Mouse (Mus musculus): Measurements from ENCODE around the gene Ryr1. TPM values are rescaled to one million over a fixed set of nuclear protein-coding genes. Genes with fewer than 3 reads are reported as not detected.
A peak's percentile ranks its signal among the peaks of the same experiment; 100 is the strongest.

The Ryr1 gene
- 0.49 and 0.96 TPM in 2 replicates for polyA plus RNA-seq (2016; fragmentation: Nextera tagmentation; extraction: Ambion mirVana)

GRCm38 (mm10) chr7:29124970-29125369, at the start of gene Ryr1:
Gene Ryr1, minus strand, starts transcription at chr7:29125179.
- H3K4me3 ChIP-seq, result peak within 1 kb of the TSS; percentile 60
- peak within 1 kb of the TSS; percentile 70; the same call in 1 of the 2 replicates for H3K27ac ChIP-seq (replicated peaks)
- no peaks in the 10 kb centered on the region for H3K9me3 ChIP-seq (replicated peaks)
- H3K27me3 ChIP-seq (ENCODE audit: low read depth, poor library complexity, severe bottlenecking), result peaks cover 23% of the 10 kb centered on the region
- peak; percentile 71 for DNase-seq (ENCODE audit: low spot score)
- peaks cover 19% of the 10 kb centered on the region for H3K4me1 ChIP-seq
- H3K36me3 ChIP-seq, result no peaks in the 10 kb centered on the region
- 0% methylated on average over 16 of the region's 16 CpGs for WGBS

DNA sequence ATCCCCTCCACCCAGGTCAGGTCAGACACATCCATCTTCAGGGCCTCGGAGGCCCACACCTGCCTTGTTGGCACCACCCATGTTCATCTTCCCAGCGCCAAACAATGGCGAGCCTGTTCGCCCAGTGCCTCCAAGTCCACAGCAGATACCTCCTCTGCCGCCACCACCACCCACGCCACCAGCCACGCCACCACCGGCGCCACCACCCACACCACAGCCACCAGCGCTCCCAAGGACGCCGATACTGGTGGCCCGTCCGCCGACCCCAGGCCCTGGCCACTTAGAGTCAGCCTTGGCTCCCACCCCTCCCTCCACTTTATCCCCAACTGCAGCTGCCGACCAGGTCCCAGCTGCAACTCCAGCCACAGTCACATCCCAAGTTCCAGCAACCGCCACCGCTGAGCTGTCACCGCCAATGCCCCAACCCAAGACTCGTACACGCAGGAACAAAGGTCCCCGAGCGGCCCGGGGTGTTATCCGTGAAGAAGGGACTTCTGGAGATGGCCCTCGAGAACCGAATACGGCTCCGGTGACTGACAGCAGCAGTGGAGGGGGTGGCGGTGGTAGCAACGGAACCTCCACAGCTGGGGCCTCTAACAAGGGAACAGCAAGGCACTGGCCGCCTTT, 47.5 kb upstream of the Ryr1 start:
- H3K27ac ChIP-seq (replicated peaks), result peak overlapping the region; percentile 91
- H3K36me3 ChIP-seq, result peaks cover 47% of the 10 kb centered on the region
- H3K9me3 ChIP-seq (replicated peaks), result no peaks in the 10 kb centered on the region
- 22% methylated on average over 32 of the region's 32 CpGs for WGBS
- H3K4me1 ChIP-seq, result peaks cover 59% of the 10 kb centered on the region
- peak overlapping the region; percentile 82 for H3K4me3 ChIP-seq
- peaks cover 60% of the 10 kb centered on the region for H3K27me3 ChIP-seq (ENCODE audit: low read depth, poor library complexity, severe bottlenecking)
- DNase-seq (ENCODE audit: low spot score), result peak; percentile 38

- peak overlapping the region; percentile 82 for H3K4me3 ChIP-seq
- H3K36me3 ChIP-seq, result peaks cover 40% of the 10 kb centered on the region
- 5% methylated on average over 34 of the region's 34 CpGs for WGBS
- H3K27me3 ChIP-seq (ENCODE audit: low read depth, poor library complexity, severe bottlenecking), result peaks cover 67% of the 10 kb centered on the region
- DNase-seq (ENCODE audit: low spot score), result peak; percentile 41
- H3K27ac ChIP-seq (replicated peaks), result peak overlapping the region; percentile 91
- peaks cover 64% of the 10 kb centered on the region for H3K4me1 ChIP-seq
- H3K9me3 ChIP-seq (replicated peaks), result no peaks in the 10 kb centered on the region
Observed at GRCm38 (mm10) chr7:29171562-29172097, 46.7 kb upstream of the Ryr1 start.

- Histone ChIP-seq H3K4me3 (peak overlapping the region; percentile 82), H3K36me3 (peaks cover 40% of the 10 kb centered on the region), H3K4me1 (peaks cover 64% of the 10 kb centered on the region), H3K27ac (replicated peaks) (peak overlapping the region; percentile 91), H3K9me3 (replicated peaks) (no peaks in the 10 kb centered on the region), H3K27me3 (ENCODE audit: low read depth, poor library complexity, severe bottlenecking) (peaks cover 67% of the 10 kb centered on the region)
- DNase-seq (ENCODE audit: low spot score), result peak; percentile 61
- WGBS, result 1% methylated on average over 43 of the region's 43 CpGs
Observed at GRCm38 (mm10) chr7:29170755-29171561, 46.0 kb upstream of the Ryr1 start.

- peak; percentile 73 for DNase-seq (ENCODE audit: low spot score)
- peaks cover 62% of the 10 kb centered on the region for H3K27me3 ChIP-seq (ENCODE audit: low read depth, poor library complexity, severe bottlenecking)
- peak within 1 kb of the TSS; percentile 91 for H3K27ac ChIP-seq (replicated peaks)
- 1% methylated on average over 30 of the region's 30 CpGs for WGBS
- H3K36me3 ChIP-seq, result peaks cover 38% of the 10 kb centered on the region
- no peaks in the 10 kb centered on the region for H3K9me3 ChIP-seq (replicated peaks)
- H3K4me3 ChIP-seq, result peak within 1 kb of the TSS; percentile 82
- H3K4me1 ChIP-seq, result peaks cover 64% of the 10 kb centered on the region
Observed at GRCm38 (mm10) chr7:29170066-29170754, 45.2 kb upstream of the Ryr1 start, which contains the start of the genes Ggn and Spred3. Gene Ggn, plus strand, starts transcription at chr7:29170210. Gene Spred3, minus strand, starts transcription at chr7:29170411.

DNA sequence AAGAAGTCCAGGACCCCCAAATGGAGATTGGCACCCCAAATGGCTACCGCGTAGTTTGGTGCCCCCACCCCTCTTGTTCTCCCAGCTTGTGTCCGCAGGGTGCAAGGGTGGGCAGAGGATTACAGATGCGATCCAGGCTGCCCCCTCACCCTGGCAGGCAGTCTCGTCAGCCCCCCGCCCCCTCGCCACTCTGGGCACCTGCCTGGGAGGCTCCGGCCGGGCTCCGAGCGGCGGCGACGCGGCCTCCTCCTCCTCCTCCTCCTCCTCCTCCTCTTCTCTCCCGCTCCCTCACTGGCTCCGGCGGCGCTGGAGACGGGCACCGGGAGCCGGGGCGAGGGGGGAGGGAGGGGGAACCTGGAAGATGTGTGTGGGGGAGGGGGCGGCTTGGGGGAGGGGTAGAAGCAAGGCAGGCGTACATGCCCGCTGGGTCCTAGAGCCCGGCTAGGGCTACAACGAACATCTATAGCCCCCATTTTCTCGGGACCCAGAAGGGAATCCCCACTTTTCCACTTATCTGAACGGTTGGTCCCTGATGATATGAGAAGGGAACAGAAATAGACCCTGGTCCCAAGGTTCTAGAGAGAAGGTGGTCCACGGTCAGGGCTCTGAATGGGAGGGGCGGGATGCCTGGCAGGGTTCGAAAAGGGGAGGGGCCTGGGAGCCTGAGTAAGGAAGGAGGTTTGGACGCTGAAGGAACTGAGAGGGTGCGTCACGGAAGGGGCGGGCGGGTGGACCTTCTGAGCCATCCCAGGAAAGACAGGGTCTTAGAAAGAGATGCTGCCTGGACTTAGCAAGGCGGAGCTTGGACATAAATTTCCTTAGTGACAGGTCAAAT, 44.5 kb upstream of the Ryr1 start:
- Histone ChIP-seq H3K36me3 (peaks cover 38% of the 10 kb centered on the region), H3K27me3 (ENCODE audit: low read depth, poor library complexity, severe bottlenecking) (peaks cover 56% of the 10 kb centered on the region), H3K4me1 (peaks cover 64% of the 10 kb centered on the region), H3K4me3 (peak overlapping the region; percentile 82), H3K27ac (replicated peaks) (peak overlapping the region; percentile 91), H3K9me3 (replicated peaks) (no peaks in the 10 kb centered on the region)
- WGBS, result under 1% methylated on average over 29 of the region's 39 CpGs
- DNase-seq (ENCODE audit: low spot score), result peak; percentile 89

GRCm38 (mm10) chr7:29168791-29169230, 43.8 kb upstream of the Ryr1 start:
- Histone ChIP-seq H3K4me3 (peak overlapping the region; percentile 82), H3K36me3 (peaks cover 34% of the 10 kb centered on the region), H3K4me1 (peaks cover 64% of the 10 kb centered on the region), H3K27me3 (ENCODE audit: low read depth, poor library complexity, severe bottlenecking) (peaks cover 49% of the 10 kb centered on the region), H3K9me3 (replicated peaks) (no peaks in the 10 kb centered on the region), H3K27ac (replicated peaks) (peak overlapping the region; percentile 91)
- 0% methylated on average over 14 of the region's 14 CpGs for WGBS
- DNase-seq (ENCODE audit: low spot score), result peak; percentile 75

- 1% methylated on average over 10 of the region's 10 CpGs for WGBS
- H3K4me3 ChIP-seq, result peak overlapping the region; percentile 82
- DNase-seq (ENCODE audit: low spot score), result no peak
- no peaks in the 10 kb centered on the region for H3K9me3 ChIP-seq (replicated peaks)
- peaks cover 43% of the 10 kb centered on the region for H3K27me3 ChIP-seq (ENCODE audit: low read depth, poor library complexity, severe bottlenecking)
- peaks cover 60% of the 10 kb centered on the region for H3K4me1 ChIP-seq
- H3K36me3 ChIP-seq, result peaks cover 33% of the 10 kb centered on the region
- H3K27ac ChIP-seq (replicated peaks), result peak overlapping the region; percentile 91
Observed at GRCm38 (mm10) chr7:29168121-29168695, 43.2 kb upstream of the Ryr1 start.

DNA sequence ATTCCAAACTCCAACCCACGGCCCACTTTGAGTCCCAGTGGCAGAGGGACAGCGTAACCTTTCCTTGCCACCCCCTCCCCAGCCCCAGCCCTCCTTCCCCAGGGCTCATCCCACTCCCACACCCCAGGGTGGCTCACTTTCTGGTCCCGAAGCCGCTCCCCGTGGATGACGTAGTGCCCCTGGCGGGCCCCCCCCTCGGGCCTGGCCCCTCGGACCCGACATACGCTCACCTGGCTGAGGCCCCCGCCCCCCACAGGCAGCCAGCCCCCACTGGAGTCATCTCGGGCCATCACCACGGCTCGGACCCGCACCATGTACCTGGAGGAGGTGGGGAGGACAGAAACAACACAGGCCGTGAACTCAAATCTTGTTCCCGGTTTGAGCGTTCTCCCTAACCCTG, 42.7 kb upstream of the Ryr1 start:
- H3K27me3 ChIP-seq (ENCODE audit: low read depth, poor library complexity, severe bottlenecking), result peaks cover 39% of the 10 kb centered on the region
- peaks cover 33% of the 10 kb centered on the region for H3K36me3 ChIP-seq
- H3K27ac ChIP-seq (replicated peaks), result peak overlapping the region; percentile 91
- H3K9me3 ChIP-seq (replicated peaks), result no peaks in the 10 kb centered on the region
- WGBS, result 11% methylated on average over 19 of the region's 19 CpGs
- DNase-seq (ENCODE audit: low spot score), result no peak
- peak overlapping the region; percentile 82 for H3K4me3 ChIP-seq
- H3K4me1 ChIP-seq, result peaks cover 60% of the 10 kb centered on the region

GRCm38 (mm10) chr7:29162750-29163525, 38.0 kb upstream of the Ryr1 start:
- H3K4me1 ChIP-seq, result peaks cover 37% of the 10 kb centered on the region
- H3K36me3 ChIP-seq, result peaks cover 52% of the 10 kb centered on the region
- H3K9me3 ChIP-seq (replicated peaks), result no peaks in the 10 kb centered on the region
- no peak overlapping the region for H3K27ac ChIP-seq (replicated peaks)
- no peak for DNase-seq (ENCODE audit: low spot score)
- H3K27me3 ChIP-seq (ENCODE audit: low read depth, poor library complexity, severe bottlenecking), result peaks cover 49% of the 10 kb centered on the region
- no peak overlapping the region for H3K4me3 ChIP-seq
- WGBS, result 18% methylated on average over 9 of the region's 9 CpGs

GRCm38 (mm10) chr7:29162294-29162693, 37.3 kb upstream of the Ryr1 start:
- DNase-seq (ENCODE audit: low spot score), result no peak
- Histone ChIP-seq H3K4me1 (peaks cover 31% of the 10 kb centered on the region), H3K9me3 (replicated peaks) (no peaks in the 10 kb centered on the region), H3K27ac (replicated peaks) (no peak overlapping the region), H3K36me3 (peaks cover 52% of the 10 kb centered on the region), H3K4me3 (no peak overlapping the region), H3K27me3 (ENCODE audit: low read depth, poor library complexity, severe bottlenecking) (peaks cover 49% of the 10 kb centered on the region)
- WGBS, result 79% methylated on average over 5 of the region's 5 CpGs

Measured in midbrain, embryonic 10.5 days (tissue).